Mouse (Mus musculus) urinary bladder, postnatal 4 days (tissue): ENCODE measurements around the gene Pagr1a.

Experiments used
- DNase-seq, 2 experiments: peaks; one replicate each; pipeline ENCODE4 v3.0.0; 2021 to 2022; ENCODE audit warnings: low spot score in 2 of 2

The Pagr1a gene

GRCm38 (mm10) chr7:127016971-127017949, at the start of gene Pagr1a:
TSS of gene Pagr1a (minus strand) at chr7:127017352.
- DNase-seq: peak; percentile 94 to 95

DNA sequence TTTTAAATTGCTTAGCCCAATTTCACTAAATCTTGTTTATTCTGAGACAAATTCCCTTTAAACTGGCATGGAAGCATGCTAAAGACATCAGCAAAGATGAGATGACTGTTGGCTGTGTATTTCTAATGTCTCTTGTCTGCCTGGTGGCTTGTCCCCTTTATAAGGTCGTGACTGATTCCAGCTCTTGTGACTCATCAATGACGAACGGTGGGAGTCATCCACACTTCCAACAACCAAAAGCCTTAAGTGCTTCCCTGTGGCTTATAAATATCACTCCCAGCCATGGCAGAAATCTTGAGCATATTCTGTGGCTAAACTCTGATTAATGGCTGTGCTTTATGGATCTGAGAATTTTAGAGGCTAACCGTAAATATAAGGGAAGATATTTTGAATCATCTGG, 49.2 kb upstream of the Pagr1a start:
- no peak for DNase-seq

GRCm38 (mm10) chr7:127065538-127065937, 48.4 kb upstream of the Pagr1a start:
- no peak for DNase-seq

DNA sequence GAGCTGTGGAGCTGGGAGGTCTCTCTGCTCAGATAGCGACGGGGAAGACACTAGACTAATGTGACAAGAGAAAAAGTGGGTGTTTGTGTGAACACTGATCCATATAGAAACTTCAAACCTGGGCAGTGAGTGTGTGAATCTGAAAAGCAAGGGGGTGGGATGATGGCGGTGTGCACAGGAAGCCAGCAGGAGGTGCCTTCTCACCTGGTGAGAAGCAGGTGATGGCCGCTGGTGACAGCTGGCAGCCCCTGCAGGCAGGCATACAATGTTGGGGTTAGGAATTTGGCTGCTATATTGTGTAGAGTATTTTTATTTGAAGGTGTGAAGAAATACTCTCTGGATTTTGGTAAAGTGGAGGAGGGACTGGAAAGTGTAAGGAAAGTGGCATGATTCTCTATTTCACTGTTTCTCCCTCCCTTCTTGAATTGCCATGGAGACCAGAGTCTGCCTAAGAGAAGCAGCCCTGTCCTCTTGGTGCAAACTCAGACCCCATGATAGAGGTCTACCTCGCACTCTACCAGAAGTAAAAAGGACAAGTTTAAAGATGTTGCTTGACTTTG, 38.0 kb upstream of the Pagr1a start:
- no peak for DNase-seq

DNA sequence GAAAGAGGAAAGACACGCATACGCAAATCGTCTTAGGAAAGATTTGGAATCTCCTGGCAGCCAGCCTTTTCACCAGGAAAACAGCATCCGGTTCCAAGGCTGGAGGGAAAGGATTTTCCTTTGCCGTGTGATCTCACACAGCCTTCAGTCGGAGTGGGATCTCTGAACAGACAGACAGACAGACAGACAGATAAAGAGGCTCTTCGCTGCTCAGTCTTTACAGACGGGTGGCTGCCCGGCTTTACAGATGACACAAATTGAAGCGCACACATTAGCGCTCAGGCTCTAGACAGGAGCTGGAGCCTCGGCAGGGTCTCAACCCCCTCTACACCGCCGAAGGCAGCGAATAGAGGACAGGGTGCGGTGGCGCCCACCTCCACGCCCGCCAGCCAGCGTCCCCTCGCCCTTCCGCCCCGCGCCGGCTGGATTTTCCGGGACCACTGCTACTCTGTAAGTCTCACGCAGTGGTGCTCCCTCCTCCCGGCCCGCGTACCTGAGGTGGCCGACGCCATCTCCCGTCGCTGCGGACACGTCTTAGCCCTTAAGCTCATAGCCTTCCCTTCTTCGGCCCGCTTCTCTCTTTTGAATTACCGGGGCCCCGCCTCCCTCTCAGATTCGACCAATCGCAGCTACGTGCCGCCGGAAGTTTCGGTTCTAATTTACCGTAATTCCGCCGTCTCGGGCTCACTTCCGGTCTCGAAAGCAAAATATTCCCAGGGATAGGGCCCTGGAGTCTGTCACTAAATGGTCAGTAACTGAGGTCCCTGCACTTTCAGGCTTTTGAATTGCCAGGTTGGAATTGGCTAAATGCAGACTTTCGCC, 24.9 kb upstream of the Pagr1a start, which contains the start of gene Kif22:
Gene Kif22, minus strand, starts transcription at position 621 of the 822 bp plus-strand sequence.
- DNase-seq: peak; percentile 84 to 90

DNA sequence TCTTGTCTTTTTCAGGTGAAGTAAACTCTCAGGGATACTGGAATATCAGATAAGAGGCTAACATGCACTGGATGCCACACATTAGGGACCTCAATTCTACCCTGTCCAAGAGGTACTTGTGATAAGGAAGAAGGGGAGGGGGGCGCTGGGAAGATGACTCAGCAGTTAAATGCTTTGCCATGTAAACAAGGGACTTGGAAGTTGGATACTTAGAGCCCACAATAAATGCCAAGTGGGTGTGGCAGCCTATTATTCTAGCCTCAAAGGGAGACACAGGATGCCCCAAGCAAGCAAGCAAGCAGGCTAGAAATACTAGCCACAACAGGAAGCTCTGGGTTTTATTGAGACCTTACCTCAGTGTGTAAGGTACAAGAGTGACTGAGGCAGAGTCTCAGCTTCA, 14.1 kb upstream of the Pagr1a start:
- no peak for DNase-seq

GRCm38 (mm10) chr7:127030172-127030571, 13.0 kb upstream of the Pagr1a start:
- DNase-seq: no peak

DNA sequence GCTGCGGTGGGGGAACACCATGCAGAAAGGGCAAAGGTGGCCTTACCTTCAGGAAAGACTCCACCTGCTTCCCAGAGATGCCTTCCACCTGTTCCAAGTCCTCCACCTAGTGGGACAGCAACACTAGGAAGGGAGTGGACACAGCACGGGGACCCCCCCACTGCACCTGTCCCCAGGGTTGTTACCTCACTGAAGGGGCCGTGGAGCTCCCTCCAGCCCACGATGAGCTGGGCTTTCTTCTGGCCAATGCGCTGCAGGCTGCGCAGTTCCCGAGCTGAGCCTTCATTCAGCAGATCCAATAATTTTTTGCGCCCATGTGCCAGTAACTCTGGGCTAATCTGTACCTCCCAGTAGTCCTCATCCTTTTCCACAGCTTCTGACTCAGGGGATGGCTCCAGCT, 10.7 kb upstream of the Pagr1a start:
- DNase-seq: no peak

DNA sequence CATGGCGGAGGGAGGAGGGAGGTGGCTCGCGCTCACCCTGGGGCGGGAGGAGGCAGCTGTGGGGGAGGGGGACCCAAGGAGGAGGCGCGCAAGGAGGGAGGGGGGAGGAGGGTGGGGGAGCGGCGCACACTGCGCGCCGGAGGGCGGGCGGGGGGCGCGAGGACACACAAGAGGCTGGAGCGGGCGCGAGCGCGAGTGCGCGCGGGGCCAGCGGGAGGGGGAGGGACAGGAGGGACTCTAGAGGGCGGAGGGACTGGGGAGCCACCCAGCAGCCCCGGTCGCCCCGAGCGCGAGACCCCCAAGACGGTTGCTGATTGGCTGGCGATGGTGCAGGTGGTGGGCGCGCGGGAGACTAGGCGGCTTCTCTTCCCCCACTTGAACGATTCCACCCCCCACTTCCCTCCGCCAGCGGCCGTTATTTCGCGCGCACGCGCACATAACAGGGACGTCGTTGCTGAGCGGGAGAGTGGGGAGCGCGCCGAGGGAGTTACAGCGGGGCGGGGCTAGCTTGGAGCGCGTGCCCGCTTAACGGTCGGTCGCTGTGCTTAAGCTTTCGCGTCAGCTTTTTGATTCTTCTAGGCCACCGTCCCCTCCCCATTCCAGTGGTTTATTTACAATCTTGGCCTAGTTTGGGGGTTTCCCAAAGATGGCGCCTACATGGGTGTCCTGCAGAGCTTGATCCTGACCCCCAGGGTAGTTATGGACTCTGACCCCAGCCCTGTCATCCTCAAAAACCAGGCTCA, 10.0 kb upstream of the Pagr1a start, which contains the start of gene Maz:
Gene Maz, minus strand, starts transcription at position 54 of the 743 bp plus-strand sequence.
- peak; percentile 99 to 100 for DNase-seq

- no peak for DNase-seq
Observed at GRCm38 (mm10) chr7:127026616-127026983, 9.4 kb upstream of the Pagr1a start.

DNA sequence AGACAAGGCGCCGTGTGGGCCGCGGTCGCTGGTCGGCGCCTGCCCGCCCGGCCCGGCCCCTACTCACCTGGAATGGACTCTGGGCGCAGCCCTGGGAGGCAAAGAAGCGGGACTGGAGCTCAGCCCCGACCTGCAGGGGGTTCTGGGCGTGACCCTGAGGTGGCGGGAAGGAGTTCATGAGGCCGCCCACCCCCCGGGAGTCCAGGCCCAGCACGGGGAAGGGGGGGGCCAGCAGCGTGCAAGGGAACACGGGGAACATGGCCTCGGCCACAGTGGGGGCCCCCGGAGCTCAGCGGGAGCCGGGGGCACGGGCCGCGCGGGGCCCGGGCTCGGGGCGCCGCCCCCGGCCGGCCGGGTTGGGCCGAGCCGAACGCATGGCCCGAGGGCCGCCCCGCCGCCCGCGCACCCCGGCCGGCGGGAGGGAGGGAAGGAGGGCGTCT, 9.0 kb upstream of the Pagr1a start:
- peak; percentile 71 to 72 for DNase-seq

- peak in 1 of 2 experiments; percentile 55 for DNase-seq
Observed at GRCm38 (mm10) chr7:127025556-127026160, 8.5 kb upstream of the Pagr1a start.

GRCm38 (mm10) chr7:127024755-127025555, 7.8 kb upstream of the Pagr1a start:
- DNase-seq: peak in 1 of 2 experiments; percentile 73

- no peak for DNase-seq
Observed at GRCm38 (mm10) chr7:127023896-127024690, 6.9 kb upstream of the Pagr1a start.

DNA sequence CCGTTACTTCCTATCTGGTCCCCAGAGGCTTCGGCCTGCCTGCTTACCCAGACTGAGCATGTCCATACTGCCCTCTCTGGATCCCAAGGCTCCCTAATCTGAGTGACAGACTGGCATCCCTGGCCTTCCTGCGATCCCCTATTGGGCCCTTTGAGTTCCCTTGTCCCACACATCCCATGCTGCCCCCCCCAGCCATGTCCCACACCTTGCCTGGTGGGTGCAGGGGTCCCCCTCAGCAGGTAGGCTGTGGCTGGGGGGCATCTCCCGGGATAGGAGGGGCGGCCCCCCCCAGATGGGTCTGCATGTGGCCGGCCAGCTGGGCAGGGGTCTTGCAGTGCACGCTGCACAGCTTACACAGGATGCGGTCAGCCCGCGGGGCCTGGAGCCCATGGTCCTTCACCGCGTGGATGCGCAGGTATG, 6.1 kb upstream of the Pagr1a start:
- DNase-seq: no peak

GRCm38 (mm10) chr7:127022528-127023271, 5.5 kb upstream of the Pagr1a start:
- DNase-seq: no peak

DNA sequence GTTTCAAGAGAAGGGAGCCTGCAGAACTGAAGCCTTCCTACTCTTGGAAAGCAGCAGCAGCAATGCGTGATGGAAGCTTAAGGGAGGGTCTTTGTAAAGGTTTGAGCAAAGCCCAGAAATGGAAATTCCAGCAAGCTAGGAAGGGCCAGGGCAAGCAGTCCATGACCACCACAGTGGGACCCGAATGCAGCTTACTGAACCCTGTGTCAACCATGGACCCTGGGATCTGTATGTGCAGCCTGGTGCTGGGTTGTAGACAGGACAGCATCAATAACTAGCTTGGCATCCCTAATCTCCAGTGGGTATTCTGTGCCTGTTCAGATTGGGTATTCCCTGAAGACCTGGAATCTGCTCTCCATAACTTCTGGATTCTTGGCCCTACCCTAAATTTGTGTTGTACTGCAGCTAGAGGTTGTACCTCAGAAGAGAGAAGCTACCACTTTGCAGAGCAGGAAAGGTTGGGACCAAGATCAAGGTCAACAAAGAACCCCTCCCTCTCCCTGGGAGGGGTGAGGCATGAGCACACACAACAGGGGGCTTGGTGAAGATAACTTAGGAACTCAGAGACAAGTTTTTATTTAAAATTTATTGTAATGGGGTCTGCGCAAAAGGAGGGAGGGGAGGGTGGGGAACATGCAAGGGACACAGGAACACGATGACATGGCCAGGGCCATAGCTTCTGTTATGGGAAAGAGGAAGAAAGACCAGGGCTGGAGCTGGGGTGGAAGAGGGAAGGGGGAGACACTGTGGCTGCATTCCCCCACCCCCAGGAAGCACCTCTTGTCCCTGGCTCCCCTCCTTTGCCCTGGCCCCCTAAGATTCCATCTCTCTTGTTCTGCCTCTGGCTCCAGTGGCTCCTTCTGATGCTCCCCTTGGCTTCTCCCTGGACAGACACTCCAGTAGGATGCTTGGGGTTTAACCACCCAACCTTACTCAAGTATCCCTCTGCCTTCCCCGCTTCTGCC, 4.7 kb upstream of the Pagr1a start:
- DNase-seq: no peak
